Mouse (Mus musculus): ENCODE results near the gene Col19a1.

Gene Col19a1

GRCm38 (mm10) chr1:24231504-24232270 is 355.6 kb downstream of the Col19a1 start:
- DNase-seq (ENCODE audit: extremely low read depth, insufficient read length, low spot score): no peak

DNA sequence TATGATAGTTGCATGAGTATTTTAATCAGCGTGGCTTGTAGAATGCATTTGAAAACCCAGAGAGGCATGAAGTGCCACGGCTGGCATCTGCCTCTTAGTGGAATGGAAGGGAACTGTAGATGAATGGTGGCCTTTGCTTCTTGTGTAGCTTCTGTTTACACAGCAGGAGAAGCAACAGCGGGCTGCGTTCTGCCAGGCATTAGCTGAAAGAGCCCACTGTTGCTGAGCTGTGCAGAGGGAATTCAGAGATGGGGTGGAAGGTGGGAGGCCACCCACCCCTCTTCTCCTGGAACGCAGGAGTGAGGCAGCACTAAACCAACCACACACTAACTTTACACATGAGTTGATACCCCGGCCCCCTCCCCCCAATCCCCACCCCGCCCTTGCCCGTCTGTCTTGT is 356.8 kb downstream of the Col19a1 start:
- no peak for DNase-seq (ENCODE audit: extremely low read depth, insufficient read length, low spot score)

DNA sequence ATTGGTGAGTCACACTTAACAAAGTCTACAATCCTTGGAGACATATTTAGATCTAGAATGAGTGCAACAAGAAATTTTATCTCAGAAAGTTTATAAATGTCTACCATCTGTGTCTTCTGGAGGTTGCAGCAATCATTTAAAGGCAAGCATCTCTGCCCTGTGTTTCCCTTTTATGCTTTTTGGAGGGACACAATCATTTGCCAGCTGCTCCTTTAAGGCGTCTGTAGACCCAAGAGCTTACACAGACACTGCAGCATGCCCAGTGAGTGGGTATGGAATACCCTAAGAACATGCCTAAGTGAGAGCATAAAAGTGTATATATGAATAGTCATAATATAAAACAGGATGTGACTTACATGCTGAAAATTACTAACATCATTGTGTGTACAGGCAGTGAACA is 357.7 kb downstream of the Col19a1 start:
- no peak for DNase-seq (ENCODE audit: extremely low read depth, insufficient read length, low spot score)

GRCm38 (mm10) chr1:24226941-24227711 is 360.1 kb downstream of the Col19a1 start:
- DNase-seq (ENCODE audit: extremely low read depth, insufficient read length, low spot score): no peak

DNA sequence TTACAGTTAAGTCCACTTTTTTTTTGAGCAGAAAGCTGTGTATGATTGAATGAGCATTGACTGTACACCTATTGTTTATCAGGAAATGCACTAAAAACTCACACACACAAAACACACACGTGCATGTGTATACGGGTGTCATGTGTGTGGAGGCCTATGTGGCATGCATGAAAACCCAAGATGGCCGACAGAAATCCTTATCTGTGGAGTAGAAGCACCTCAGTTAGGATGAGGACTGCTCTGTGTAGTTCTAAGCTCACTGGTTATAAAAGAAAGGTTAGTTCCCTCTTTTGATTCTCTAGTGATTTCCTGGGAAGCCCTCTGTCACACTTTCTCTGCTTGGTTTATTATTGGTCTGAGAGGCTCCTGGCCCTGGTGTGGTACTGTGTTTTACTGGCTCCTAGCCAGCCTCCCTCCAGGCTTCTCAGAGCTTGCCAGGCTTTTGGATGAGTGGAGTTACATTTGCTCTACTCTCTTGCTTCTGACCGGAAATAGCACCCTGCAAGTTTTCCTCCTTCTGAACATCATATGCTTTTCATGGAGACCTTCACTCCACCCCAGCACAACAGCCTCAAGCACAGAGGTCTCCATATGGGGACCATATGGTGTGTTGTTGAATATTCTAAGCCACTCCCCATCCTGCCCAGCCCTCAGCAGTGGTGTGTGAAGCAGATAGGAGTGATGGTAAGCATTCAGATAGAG is 361.3 kb downstream of the Col19a1 start:
- DNase-seq (ENCODE audit: extremely low read depth, insufficient read length, low spot score): no peak

- no peak for DNase-seq (ENCODE audit: extremely low read depth, insufficient read length, low spot score)
Measured at GRCm38 (mm10) chr1:24222981-24223612, 364.2 kb downstream of the Col19a1 start.

DNA sequence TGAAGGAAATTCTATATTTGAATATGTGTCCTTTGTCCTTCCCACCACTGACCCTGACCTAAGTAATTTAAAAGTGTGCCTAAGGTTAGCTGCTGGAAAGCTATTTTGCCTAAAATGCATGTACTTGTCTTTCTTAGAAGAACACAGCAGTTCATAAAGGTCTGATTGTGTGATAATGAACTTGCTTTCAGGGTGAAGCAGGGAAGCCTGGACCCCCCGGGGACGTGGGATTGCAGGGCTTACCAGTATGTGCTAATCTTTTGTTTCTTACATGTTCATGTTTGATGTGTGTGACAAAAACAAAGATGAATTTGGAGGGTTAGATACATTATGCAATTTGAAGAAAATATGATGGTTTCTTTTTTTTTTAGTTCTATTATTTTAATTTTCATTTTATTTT is 365.0 kb downstream of the Col19a1 start:
- DNase-seq (ENCODE audit: extremely low read depth, insufficient read length, low spot score): no peak

DNA sequence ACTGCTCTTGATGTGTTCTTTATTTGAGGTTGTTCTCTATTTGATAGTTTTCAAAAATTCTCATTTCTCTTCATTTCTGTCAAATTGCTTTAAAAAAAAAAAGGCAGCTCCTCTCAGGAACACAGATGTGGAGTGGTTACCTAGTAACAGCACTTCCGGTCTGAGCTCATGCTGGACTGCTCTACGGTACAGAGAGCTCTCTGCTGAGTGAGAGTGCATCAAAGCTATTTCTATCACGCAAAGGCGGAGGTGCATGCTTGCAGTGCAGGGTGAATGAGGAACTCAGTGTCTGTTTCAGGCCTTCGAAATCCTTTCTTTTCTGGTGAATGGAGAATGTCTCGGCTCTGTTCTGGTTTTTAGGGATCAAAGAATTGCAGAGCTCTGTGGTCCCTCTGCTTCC is 368.2 kb downstream of the Col19a1 start:
- DNase-seq (ENCODE audit: extremely low read depth, insufficient read length, low spot score): no peak
